Mouse (Mus musculus) C2C12 (cell line): Measurements from ENCODE around the gene Ifna6.
"Not testable (repeated sequence)": the region's sequence is repeated elsewhere in the genome, so short reads cannot be mapped to it uniquely, and the experiment has no call there.

Experiments
- CEBPB ChIP-seq: IDR thresholded peaks from one replicate; pipeline ENCODE4 v1.6.1; 2011; ENCODE audit warnings: low read depth, mild to moderate bottlenecking, control low read depth, moderate library complexity
- CTCF ChIP-seq: IDR thresholded peaks from one replicate; pipeline ENCODE4 v1.5.1; 2011; ENCODE audit not compliant: control insufficient read depth, insufficient read depth, insufficient read length
- FOSL1 ChIP-seq: IDR thresholded peaks from one replicate; pipeline ENCODE4 v1.8.0; 2011; ENCODE audit warnings: mild to moderate bottlenecking, low read length; ENCODE audit not compliant: poor library complexity, insufficient read depth, severe bottlenecking
- MAX ChIP-seq: IDR thresholded peaks from one replicate; pipeline ENCODE4 v1.6.1; 2011; ENCODE audit warnings: mild to moderate bottlenecking, control low read depth
- MYOG ChIP-seq: IDR thresholded peaks from one replicate; pipeline ENCODE4 v1.6.1; 2011; ENCODE audit not compliant: control insufficient read depth, insufficient read length; ENCODE audit errors: extremely low read depth
- USF1 ChIP-seq: IDR thresholded peaks from one replicate; pipeline ENCODE4 v1.6.1; 2011; ENCODE audit warnings: low read depth, mild to moderate bottlenecking, control low read depth, moderate library complexity

- not testable (repeated sequence) for TF ChIP-seq CTCF, FOSL1, MYOG, MAX, CEBPB, USF1
Measured at GRCm38 (mm10) chr4:88782335-88782734, 44.9 kb upstream of the Ifna6 start.
